Mouse (Mus musculus) intestine, postnatal 0 days (tissue): ENCODE data around the gene Ralbp1. TPM values are rescaled to one million over a fixed set of nuclear protein-coding genes. Genes with fewer than 3 reads are reported as not detected.

Experiments
- ATAC-seq: fragments of 200-750 bp; cut with Nextera tagmentation; 2 replicates; pipeline ENCODE4 v1.8.0; 2017; ENCODE audit warnings: mild to moderate bottlenecking, moderate TSS enrichment, moderate library complexity
- H3K27ac ChIP-seq: fragments of 300-500 bp; sonication (generic); 2 replicates; pipeline ENCODE4 v1.5.1; 2014; ENCODE audit warnings: mild to moderate bottlenecking, low read depth, low read length, moderate library complexity
- H3K27me3 ChIP-seq: fragments of 300-500 bp; sonication (generic); replicated peaks from 2 replicates; pipeline ENCODE4 v1.6.1; 2014; ENCODE audit warnings: low read length, mixed read lengths; ENCODE audit not compliant: control insufficient read depth, insufficient read depth
- H3K36me3 ChIP-seq: fragments of 300-500 bp; sonication (generic); 2 replicates; pipeline ENCODE4 v1.6.1; 2014; ENCODE audit warnings: mild to moderate bottlenecking, moderate library complexity; ENCODE audit not compliant: control insufficient read depth, insufficient read depth
- H3K4me1 ChIP-seq: fragments of 300-500 bp; sonication (generic); replicated peaks from 2 replicates; pipeline ENCODE4 v1.6.1; 2014; ENCODE audit warnings: antibody characterized with exemption, low read length, mixed read lengths; ENCODE audit not compliant: control insufficient read depth, insufficient read depth
- H3K4me2 ChIP-seq: fragments of 300-500 bp; sonication (generic); replicated peaks from 2 replicates; pipeline ENCODE4 v1.6.1; 2014; ENCODE audit warnings: low read depth, mild to moderate bottlenecking, moderate library complexity
- H3K4me3 ChIP-seq: fragments of 300-500 bp; sonication (generic); 2 replicates; pipeline ENCODE4 v1.5.1; 2014; ENCODE audit warnings: low read depth, low read length
- H3K9ac ChIP-seq: fragments of 300-500 bp; sonication (generic); 2 replicates; pipeline ENCODE4 v1.6.1; 2014; ENCODE audit warnings: mild to moderate bottlenecking, low read depth, low read length
- H3K9me3 ChIP-seq: fragments of 300-500 bp; sonication (generic); 2 replicates; pipeline ENCODE4 v1.6.1; 2016; ENCODE audit warnings: mixed run types; ENCODE audit not compliant: control insufficient read depth
- CTCF ChIP-seq: sonication (generic); IDR thresholded peaks from 2 replicates; pipeline ENCODE4 v1.5.1; 2016; ENCODE audit warnings: low read depth, mild to moderate bottlenecking, control low read depth, antibody characterized with exemption, moderate library complexity
- WGBS: fragments of 180-500 bp; shearing (Covaris S2); extraction: QIAGEN DNeasy Blood & Tissue Kit; methylation state at CpG from one replicate; pipeline ENCODE4 v1.1.7; 2014; 5-methylcytosine and 5-hydroxymethylcytosine counted together
- polyA plus RNA-seq: library from polyadenylated mRNA; unstranded; fragments of >200 nt; fragmentation: Nextera tagmentation; extraction: Ambion mirVana; gene quantifications from 2 replicates; pipeline ENCODE4 v1.2.1, GENCODE M21; 2015

Ralbp1 gene
- polyA plus RNA-seq, 1 experiment from 2014 or later: 57.4 TPM

DNA sequence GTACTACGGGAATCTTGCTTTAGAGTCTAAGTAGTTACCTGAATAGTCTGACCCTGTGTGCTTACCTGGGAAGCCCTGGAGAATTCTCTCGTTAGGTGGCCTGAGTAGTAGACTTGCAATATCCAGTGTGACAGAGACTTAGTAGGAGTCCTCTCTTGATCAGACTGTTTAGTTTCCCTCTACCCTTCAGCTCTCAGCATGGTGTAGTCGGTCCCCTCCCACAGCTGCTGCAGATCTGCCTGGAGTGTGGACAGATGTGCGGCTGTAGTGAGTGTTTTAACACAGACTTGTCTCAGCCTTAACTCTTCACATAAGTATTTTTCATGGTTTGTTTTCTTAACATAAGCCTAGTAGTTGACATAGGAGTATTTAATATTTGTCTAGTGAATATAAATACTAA is 83.6 kb downstream of the Ralbp1 start:
- no peaks in the 10 kb centered on the region for H3K27me3 ChIP-seq
- H3K36me3 ChIP-seq: peaks cover 12% of the 10 kb centered on the region; the same call in 1 of the 2 replicates
- H3K27ac ChIP-seq: no peak overlapping the region
- H3K4me2 ChIP-seq: no peak overlapping the region
- no peaks in the 10 kb centered on the region for H3K4me1 ChIP-seq
- no peak for TF ChIP-seq CTCF
- no peak overlapping the region for H3K4me3 ChIP-seq
- ATAC-seq: no peak
- no peaks in the 10 kb centered on the region for H3K9me3 ChIP-seq
- no peak overlapping the region for H3K9ac ChIP-seq
- 70% methylated on average over 4 of the region's 4 CpGs for WGBS

DNA sequence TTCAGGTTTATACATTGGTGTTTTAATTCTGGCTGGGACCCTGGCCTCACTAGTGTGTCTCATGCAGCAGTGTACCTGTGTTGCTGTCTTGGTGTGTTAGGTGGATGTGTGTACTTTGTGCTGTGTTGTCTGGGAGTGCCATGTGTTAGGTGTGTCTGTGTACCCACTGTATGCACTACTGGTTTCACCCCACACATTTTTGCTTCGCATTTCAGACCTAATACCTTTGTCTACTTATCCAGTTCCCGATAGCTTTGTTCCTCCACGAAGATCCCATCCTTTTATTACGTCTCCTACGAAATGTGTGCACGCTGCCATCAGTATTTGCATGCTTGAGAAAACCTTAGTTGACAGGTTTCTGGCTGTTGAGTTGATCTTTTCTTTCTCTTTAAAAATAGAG is 85.1 kb downstream of the Ralbp1 start:
- no peak for TF ChIP-seq CTCF
- Histone ChIP-seq H3K36me3 (peaks cover 9% of the 10 kb centered on the region; the same call in 1 of the 2 replicates), H3K4me2 (no peak overlapping the region), H3K9me3 (no peaks in the 10 kb centered on the region), H3K9ac (no peak overlapping the region), H3K27ac (no peak overlapping the region), H3K4me1 (no peaks in the 10 kb centered on the region), H3K4me3 (no peak overlapping the region), H3K27me3 (no peaks in the 10 kb centered on the region)
- WGBS: 78% methylated on average over 6 of the region's 6 CpGs
- ATAC-seq: no peak

DNA sequence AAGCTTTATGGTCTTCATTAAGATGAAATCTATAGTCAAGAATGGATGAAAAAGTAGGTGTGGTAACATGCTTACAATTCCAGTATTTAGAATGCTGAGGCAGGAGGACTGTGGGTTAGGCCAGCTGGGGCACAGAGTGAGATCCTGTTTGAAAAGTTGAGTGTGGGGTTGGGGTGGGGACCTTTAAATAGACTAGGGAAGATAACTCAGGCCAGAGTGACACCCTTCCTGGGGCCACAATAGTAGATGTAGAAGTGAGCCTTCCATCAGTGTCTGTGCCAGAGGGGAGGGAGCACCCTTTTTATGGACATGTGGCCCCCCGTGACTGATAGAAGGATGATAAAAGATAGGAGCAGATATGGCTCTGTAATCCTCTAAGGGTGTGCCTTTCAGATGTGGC is 86.2 kb downstream of the Ralbp1 start:
- Histone ChIP-seq H3K9me3 (no peaks in the 10 kb centered on the region), H3K27ac (no peak overlapping the region), H3K4me2 (no peak overlapping the region), H3K4me1 (no peaks in the 10 kb centered on the region), H3K9ac (no peak overlapping the region), H3K27me3 (no peaks in the 10 kb centered on the region), H3K36me3 (peaks cover 12% of the 10 kb centered on the region), H3K4me3 (no peak overlapping the region)
- no peak for ATAC-seq
- TF ChIP-seq CTCF: no peak
- 32% methylated on average over 1 of the region's 1 CpGs for WGBS

DNA sequence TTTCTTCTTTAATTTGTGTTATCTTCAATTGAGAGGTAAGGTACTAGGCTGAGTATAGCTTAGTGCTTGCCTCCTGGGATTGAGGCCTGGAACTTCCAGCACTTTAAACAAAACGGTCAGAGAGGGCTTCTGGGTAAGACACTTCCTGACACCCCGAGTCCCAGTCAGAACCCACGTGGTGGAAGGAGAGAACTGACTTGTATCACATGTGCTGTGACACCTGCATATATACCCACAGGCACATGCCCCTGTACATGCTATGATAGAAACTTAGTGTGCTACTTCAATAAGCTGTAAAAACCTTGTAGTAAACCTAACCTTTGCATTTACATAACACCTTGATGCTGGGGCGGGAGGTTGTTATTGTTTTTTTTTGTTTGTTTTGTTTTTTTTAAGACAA is 87.2 kb downstream of the Ralbp1 start:
- H3K9ac ChIP-seq: no peak overlapping the region
- H3K27ac ChIP-seq: no peak overlapping the region
- H3K4me1 ChIP-seq: no peaks in the 10 kb centered on the region
- no peak for ATAC-seq
- no peak overlapping the region for H3K4me3 ChIP-seq
- peaks cover 9% of the 10 kb centered on the region; the same call in 1 of the 2 replicates for H3K36me3 ChIP-seq
- H3K9me3 ChIP-seq: no peaks in the 10 kb centered on the region
- no peaks in the 10 kb centered on the region for H3K27me3 ChIP-seq
- no peak for TF ChIP-seq CTCF
- WGBS: 59% methylated on average over 4 of the region's 4 CpGs
- no peak overlapping the region for H3K4me2 ChIP-seq

Other genes with a start within 250 kb of the Ralbp1 start
- not detected in 2 replicates for gene Txndc2, start 243.6 kb downstream of the Ralbp1 start, polyA plus RNA-seq
- gene Rab31, start 113.0 kb downstream of the Ralbp1 start, polyA plus RNA-seq: 28.0 and 30.5 TPM in 2 replicates
- 28.7 and 30.0 TPM in 2 replicates for gene Ppp4r1, start 103.2 kb downstream of the Ralbp1 start, polyA plus RNA-seq
- 35.6 and 36.0 TPM in 2 replicates for gene Twsg1, start 65.4 kb upstream of the Ralbp1 start, polyA plus RNA-seq
- gene Ankrd12, start 191.3 kb upstream of the Ralbp1 start, polyA plus RNA-seq: 21.9 and 24.8 TPM in 2 replicates
- 421 and 453 TPM in 2 replicates for gene Ndufv2, start 215.8 kb upstream of the Ralbp1 start, polyA plus RNA-seq
- gene Washc1, start 225.7 kb upstream of the Ralbp1 start, polyA plus RNA-seq: 24.8 and 27.6 TPM in 2 replicates
- 1.7 and 2.1 TPM in 2 replicates for gene Ddx11, start 237.7 kb upstream of the Ralbp1 start, polyA plus RNA-seq